Mouse (Mus musculus): ENCODE measurements around the gene Cers1. TPM values are rescaled to one million over a fixed set of nuclear protein-coding genes. Genes with fewer than 3 reads are reported as not detected.

Cers1 gene
- polyA plus RNA-seq, 1 experiment from 2014 or later = 15.3 TPM

GRCm38 (mm10) chr8:70283136-70284077 is 32.2 kb upstream of the Cers1 start:
- peak overlapping the region; percentile 71 for H3K4me3 ChIP-seq
- H3K27ac ChIP-seq (replicated peaks) = peak overlapping the region; percentile 79
- H3K36me3 ChIP-seq = peaks cover 38% of the 10 kb centered on the region
- ATAC-seq (ENCODE audit: low FRiP score, low read depth) = peak; percentile 48
- H3K4me1 ChIP-seq = peaks cover 13% of the 10 kb centered on the region
- under 1% methylated on average over 55 of the region's 55 CpGs for WGBS
- H3K4me2 ChIP-seq (replicated peaks) = peak overlapping the region; percentile 85
- H3K27me3 ChIP-seq = no peaks in the 10 kb centered on the region
- H3K9ac ChIP-seq (replicated peaks) = peak overlapping the region; percentile 93
- peaks cover 4% of the 10 kb centered on the region; the same call in 1 of the 2 replicates for H3K9me3 ChIP-seq

- H3K4me2 ChIP-seq (replicated peaks) = peak overlapping the region; percentile 85
- peaks cover 4% of the 10 kb centered on the region; the same call in 1 of the 2 replicates for H3K9me3 ChIP-seq
- no peak overlapping the region for H3K27ac ChIP-seq (replicated peaks)
- no peaks in the 10 kb centered on the region for H3K27me3 ChIP-seq
- no peak for ATAC-seq (ENCODE audit: low FRiP score, low read depth)
- WGBS = 72% methylated on average over 5 of the region's 5 CpGs
- H3K4me3 ChIP-seq = peak overlapping the region; percentile 71
- H3K9ac ChIP-seq (replicated peaks) = peak overlapping the region; percentile 7; the same call in 1 of the 2 replicates
- H3K36me3 ChIP-seq = peaks cover 48% of the 10 kb centered on the region
- peaks cover 13% of the 10 kb centered on the region for H3K4me1 ChIP-seq
Observed at GRCm38 (mm10) chr8:70284421-70284820, 31.2 kb upstream of the Cers1 start.

GRCm38 (mm10) chr8:70285304-70285703 is 30.3 kb upstream of the Cers1 start:
- no peak overlapping the region for H3K4me2 ChIP-seq (replicated peaks)
- H3K4me1 ChIP-seq = peaks cover 13% of the 10 kb centered on the region
- no peak for ATAC-seq (ENCODE audit: low FRiP score, low read depth)
- H3K9ac ChIP-seq (replicated peaks) = no peak overlapping the region
- H3K4me3 ChIP-seq = no peak overlapping the region
- H3K27me3 ChIP-seq = no peaks in the 10 kb centered on the region
- no peak overlapping the region for H3K27ac ChIP-seq (replicated peaks)
- H3K9me3 ChIP-seq = peaks cover 4% of the 10 kb centered on the region; the same call in 1 of the 2 replicates
- peaks cover 55% of the 10 kb centered on the region for H3K36me3 ChIP-seq
- 99% methylated on average over 15 of the region's 15 CpGs for WGBS

GRCm38 (mm10) chr8:70286737-70287136 is 28.8 kb upstream of the Cers1 start:
- H3K4me2 ChIP-seq (replicated peaks) = no peak overlapping the region
- peaks cover 4% of the 10 kb centered on the region; the same call in 1 of the 2 replicates for H3K9me3 ChIP-seq
- WGBS = 86% methylated on average over 8 of the region's 8 CpGs
- ATAC-seq (ENCODE audit: low FRiP score, low read depth) = no peak
- H3K27me3 ChIP-seq = no peaks in the 10 kb centered on the region
- peaks cover 13% of the 10 kb centered on the region for H3K4me1 ChIP-seq
- peaks cover 69% of the 10 kb centered on the region for H3K36me3 ChIP-seq
- no peak overlapping the region for H3K27ac ChIP-seq (replicated peaks)
- H3K4me3 ChIP-seq = no peak overlapping the region
- H3K9ac ChIP-seq (replicated peaks) = no peak overlapping the region

- no peak overlapping the region for H3K4me2 ChIP-seq (replicated peaks)
- H3K9me3 ChIP-seq = no peaks in the 10 kb centered on the region
- H3K27me3 ChIP-seq = no peaks in the 10 kb centered on the region
- H3K36me3 ChIP-seq = peaks cover 92% of the 10 kb centered on the region
- H3K27ac ChIP-seq (replicated peaks) = peak overlapping the region; percentile 10; the same call in 1 of the 2 replicates
- 78% methylated on average over 5 of the region's 5 CpGs for WGBS
- H3K4me1 ChIP-seq = no peaks in the 10 kb centered on the region
- H3K4me3 ChIP-seq = no peak overlapping the region
- no peak overlapping the region for H3K9ac ChIP-seq (replicated peaks)
- no peak for ATAC-seq (ENCODE audit: low FRiP score, low read depth)
Observed at GRCm38 (mm10) chr8:70293988-70294405, 21.6 kb upstream of the Cers1 start.

- Histone ChIP-seq H3K9me3 (no peaks in the 10 kb centered on the region), H3K4me2 (replicated peaks) (no peak overlapping the region), H3K9ac (replicated peaks) (no peak overlapping the region), H3K4me3 (no peak overlapping the region), H3K4me1 (peaks cover 26% of the 10 kb centered on the region), H3K36me3 (peaks cover 54% of the 10 kb centered on the region), H3K27me3 (no peaks in the 10 kb centered on the region), H3K27ac (replicated peaks) (no peak overlapping the region)
- WGBS = 80% methylated on average over 3 of the region's 3 CpGs
- ATAC-seq (ENCODE audit: low FRiP score, low read depth) = no peak
Observed at GRCm38 (mm10) chr8:70300881-70301280, 14.7 kb upstream of the Cers1 start.

- peak within 1 kb of the TSS; percentile 90 for H3K4me3 ChIP-seq
- H3K4me1 ChIP-seq = peaks cover 26% of the 10 kb centered on the region
- WGBS = under 1% methylated on average over 40 of the region's 40 CpGs
- H3K9me3 ChIP-seq = no peaks in the 10 kb centered on the region
- peak within 1 kb of the TSS; percentile 97 for H3K4me2 ChIP-seq (replicated peaks)
- peak within 1 kb of the TSS; percentile 77 for H3K9ac ChIP-seq (replicated peaks)
- ATAC-seq (ENCODE audit: low FRiP score, low read depth) = peak; percentile 90
- peaks cover 54% of the 10 kb centered on the region for H3K36me3 ChIP-seq
- no peaks in the 10 kb centered on the region for H3K27me3 ChIP-seq
- peak within 1 kb of the TSS; percentile 31; the same call in 1 of the 2 replicates for H3K27ac ChIP-seq (replicated peaks)
Observed at GRCm38 (mm10) chr8:70302358-70302890, 13.2 kb upstream of the Cers1 start, which contains the start of the genes Ddx49 and Cope. Ddx49 (minus strand) TSS chr8:70302489. Cope (plus strand) TSS chr8:70302518.

- Histone ChIP-seq H3K4me2 (replicated peaks) (peak overlapping the region; percentile 97), H3K27ac (replicated peaks) (peak overlapping the region; percentile 31; the same call in 1 of the 2 replicates), H3K9me3 (no peaks in the 10 kb centered on the region), H3K9ac (replicated peaks) (peak overlapping the region; percentile 77), H3K4me3 (peak overlapping the region; percentile 90), H3K27me3 (no peaks in the 10 kb centered on the region), H3K4me1 (peaks cover 26% of the 10 kb centered on the region), H3K36me3 (peaks cover 54% of the 10 kb centered on the region)
- WGBS = 5% methylated on average over 16 of the region's 16 CpGs
- ATAC-seq (ENCODE audit: low FRiP score, low read depth) = peak; percentile 19
Observed at GRCm38 (mm10) chr8:70302901-70303300, 12.7 kb upstream of the Cers1 start.

GRCm38 (mm10) chr8:70309311-70309710 is 6.3 kb upstream of the Cers1 start:
- peaks cover 87% of the 10 kb centered on the region for H3K36me3 ChIP-seq
- no peak overlapping the region for H3K4me2 ChIP-seq (replicated peaks)
- no peak overlapping the region for H3K4me3 ChIP-seq
- H3K9ac ChIP-seq (replicated peaks) = no peak overlapping the region
- no peaks in the 10 kb centered on the region for H3K9me3 ChIP-seq
- 37% methylated on average over 2 of the region's 2 CpGs for WGBS
- H3K27me3 ChIP-seq = peaks cover 10% of the 10 kb centered on the region
- no peak overlapping the region for H3K27ac ChIP-seq (replicated peaks)
- H3K4me1 ChIP-seq = peaks cover under 1% of the 10 kb centered on the region; the same call in 1 of the 2 replicates
- no peak for ATAC-seq (ENCODE audit: low FRiP score, low read depth)

- H3K27me3 ChIP-seq = peaks cover 10% of the 10 kb centered on the region
- ATAC-seq (ENCODE audit: low FRiP score, low read depth) = no peak
- 83% methylated on average over 2 of the region's 2 CpGs for WGBS
Observed at GRCm38 (mm10) chr8:70313399-70313798, 2.2 kb upstream of the Cers1 start.

GRCm38 (mm10) chr8:70316511-70317504 is 1.2 kb downstream of the Cers1 start:
- Histone ChIP-seq H3K27ac (replicated peaks) (peak overlapping the region; percentile 92), H3K36me3 (peaks cover 20% of the 10 kb centered on the region), H3K4me2 (replicated peaks) (peak overlapping the region; percentile 72), H3K4me3 (peak overlapping the region; percentile 55), H3K9ac (replicated peaks) (peak overlapping the region; percentile 80), H3K4me1 (peaks cover 38% of the 10 kb centered on the region), H3K9me3 (no peaks in the 10 kb centered on the region), H3K27me3 (peaks cover 10% of the 10 kb centered on the region)
- peak; percentile 91 for ATAC-seq (ENCODE audit: low FRiP score, low read depth)
- WGBS = 6% methylated on average over 14 of the region's 15 CpGs

More at GRCm38 (mm10) chr8:70313399-70313798, 2.2 kb upstream of the Cers1 start:
- Histone ChIP-seq H3K4me1 (peaks cover 38% of the 10 kb centered on the region), H3K9me3 (no peaks in the 10 kb centered on the region), H3K4me2 (replicated peaks) (no peak overlapping the region), H3K36me3 (peaks cover 46% of the 10 kb centered on the region), H3K9ac (replicated peaks) (no peak overlapping the region), H3K4me3 (no peak overlapping the region), H3K27ac (replicated peaks) (no peak overlapping the region)

All from midbrain, embryonic 12.5 days (tissue).